Mouse (Mus musculus): ENCODE results near the gene Hmg20b.

- no peak for TF ChIP-seq CTCF (IDR thresholded peaks at IDR 0.05; ENCODE audit: insufficient read depth, low read length)
- TF ChIP-seq POLR2A (IDR thresholded peaks at IDR 0.05; ENCODE audit: borderline replicate concordance, extremely low read depth, low read depth, low read length) = no peak
These were observed 13.7 kb downstream of the Hmg20b start for GRCm38 (mm10) chr10:81336558-81336957.

All from lung, adult 2 months (tissue).